Mouse (Mus musculus) c-Kit-positive CD71-positive TER-119-positive erythroid progenitor cells, embryonic 14.5 days (primary cell): ENCODE data around the gene Phf7.
A peak's percentile ranks its signal among the peaks of the same experiment; 100 is the strongest.

Source experiments
- DNase-seq: peaks from one replicate; pipeline ENCODE4 v3.0.0-alpha.2; 2013; ENCODE audit warnings: low spot score

Phf7 gene

GRCm38 (mm10) chr14:31251084-31251604 lies at the start of gene Phf7, which contains the start of gene Bap1:
Gene Phf7, minus strand, starts transcription at chr14:31251317.
Gene Bap1, plus strand, starts transcription at chr14:31251450.
- peak; percentile 89 for DNase-seq

GRCm38 (mm10) chr14:31285728-31286127 lies 34.6 kb upstream of the Phf7 start:
- no peak for DNase-seq

DNA sequence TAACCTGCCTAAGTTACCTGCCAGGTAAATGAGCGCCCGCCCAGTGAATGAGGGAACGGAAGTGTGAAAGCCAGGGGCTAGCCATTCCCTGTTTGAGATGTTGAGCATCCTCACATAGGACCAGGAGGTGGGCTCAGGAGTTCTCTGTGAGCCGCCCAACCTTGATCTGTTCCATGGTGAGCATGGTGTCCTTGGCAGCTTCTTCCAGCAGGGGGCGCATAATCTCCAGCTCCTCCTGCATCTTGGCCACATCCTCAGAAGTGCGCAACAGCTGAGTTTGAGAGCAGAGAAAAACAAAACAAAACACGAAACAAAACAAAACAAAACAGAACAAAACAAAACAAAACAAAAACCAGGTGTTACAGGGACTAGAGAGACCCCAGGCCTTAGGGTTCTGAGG lies 21.0 kb upstream of the Phf7 start:
- peak; percentile 75 for DNase-seq

GRCm38 (mm10) chr14:31271121-31271520 lies 20.0 kb upstream of the Phf7 start:
- no peak for DNase-seq

GRCm38 (mm10) chr14:31269456-31270100 lies 18.5 kb upstream of the Phf7 start:
- DNase-seq, result no peak

- DNase-seq, result no peak
Observed at GRCm38 (mm10) chr14:31268301-31269001, 17.3 kb upstream of the Phf7 start.

GRCm38 (mm10) chr14:31267649-31268048 lies 16.5 kb upstream of the Phf7 start:
- DNase-seq, result no peak

DNA sequence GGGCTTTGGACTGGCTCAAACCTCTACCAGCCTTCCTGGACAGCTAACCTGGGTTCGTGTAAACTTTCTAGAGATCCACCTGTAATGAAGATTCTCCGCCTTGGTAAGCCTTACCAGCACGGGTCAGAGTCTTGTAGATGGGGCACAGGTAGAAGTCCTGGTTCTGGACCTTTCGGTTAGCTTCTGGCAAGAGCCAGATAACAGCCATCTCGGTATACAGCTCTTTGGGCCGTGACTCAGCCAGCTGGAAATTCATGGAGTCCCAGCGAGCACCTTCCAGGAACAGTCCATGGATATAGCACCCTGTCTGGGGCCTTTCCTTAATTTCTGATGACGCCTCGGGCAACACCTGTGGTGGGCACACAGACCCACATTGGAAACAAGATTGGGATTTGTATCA lies 9.8 kb upstream of the Phf7 start:
- peak; percentile 63 for DNase-seq

GRCm38 (mm10) chr14:31260374-31260773 lies 9.3 kb upstream of the Phf7 start:
- DNase-seq, result peak; percentile 85

GRCm38 (mm10) chr14:31258476-31259050 lies 7.4 kb upstream of the Phf7 start:
- no peak for DNase-seq

DNA sequence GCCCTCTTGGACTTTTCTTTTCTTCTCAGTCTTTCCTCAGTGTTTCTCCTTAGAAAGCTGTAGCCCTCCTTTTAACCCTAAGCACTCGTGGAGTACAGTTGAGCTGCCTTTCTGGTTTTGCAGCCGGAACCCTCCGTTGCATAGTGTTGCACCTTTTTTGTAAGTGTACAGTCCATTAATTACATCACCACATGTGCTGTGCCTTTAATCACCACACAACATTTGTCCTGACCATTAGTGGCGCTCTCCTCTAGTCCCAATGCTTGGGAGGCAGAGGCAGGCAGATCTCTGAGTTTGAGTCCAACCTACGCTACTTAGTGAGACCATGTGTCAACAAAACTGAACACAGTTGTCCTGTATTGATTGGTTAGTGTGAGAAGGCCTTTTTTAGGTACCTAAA lies 974 bp upstream of the Phf7 start:
- no peak for DNase-seq

- no peak for DNase-seq
Observed at GRCm38 (mm10) chr14:31251626-31252025, 509 bp upstream of the Phf7 start.

- DNase-seq, result peak; percentile 60
Observed at GRCm38 (mm10) chr14:31250222-31251083, 664 bp downstream of the Phf7 start.

- DNase-seq, result no peak
Observed at GRCm38 (mm10) chr14:31248396-31248795, 2.7 kb downstream of the Phf7 start.

- no peak for DNase-seq
Observed at GRCm38 (mm10) chr14:31245946-31246345, 5.2 kb downstream of the Phf7 start.

- DNase-seq, result no peak
Observed at GRCm38 (mm10) chr14:31244777-31245176, 6.3 kb downstream of the Phf7 start.

- no peak for DNase-seq
Observed at GRCm38 (mm10) chr14:31240528-31240927, 10.6 kb downstream of the Phf7 start.

DNA sequence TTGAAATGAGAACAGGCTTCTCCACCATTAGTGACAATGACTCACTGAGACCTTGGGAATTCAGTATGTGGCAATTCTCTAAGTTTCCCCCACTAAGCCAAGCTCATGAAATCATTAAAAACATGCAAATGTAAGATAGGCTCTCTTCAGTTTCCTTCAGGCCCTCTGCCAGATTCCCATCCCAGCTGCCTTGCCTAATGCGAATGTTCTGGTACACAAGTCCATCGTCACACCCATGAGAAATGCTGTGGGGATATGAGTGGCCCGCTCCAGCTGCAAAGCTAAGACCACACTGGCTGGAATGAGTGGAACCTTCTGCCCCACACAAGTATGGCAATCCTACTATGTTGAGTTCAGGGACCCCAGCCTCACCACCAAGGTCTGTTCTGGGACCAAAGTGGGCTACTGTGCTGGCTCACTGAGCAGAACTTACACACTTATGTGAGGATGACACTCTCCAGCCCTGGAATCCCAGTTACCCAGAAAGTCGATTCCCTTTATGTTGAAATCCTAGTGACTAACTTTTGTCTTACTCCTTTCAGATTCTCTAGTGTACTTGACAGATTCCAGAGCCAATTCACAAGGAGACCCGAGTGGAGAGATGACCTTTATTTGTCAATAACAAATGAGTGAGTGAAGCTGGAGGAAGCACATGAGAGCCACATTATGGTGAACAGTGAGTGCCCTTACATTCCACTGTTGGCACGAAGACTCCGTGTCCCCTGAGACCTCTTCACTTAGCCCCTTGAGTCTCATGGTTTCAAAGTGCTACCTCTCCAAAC lies 13.8 kb downstream of the Phf7 start:
- no peak for DNase-seq

GRCm38 (mm10) chr14:31233996-31234591 lies 17.0 kb downstream of the Phf7 start:
- peak; percentile 68 for DNase-seq

DNA sequence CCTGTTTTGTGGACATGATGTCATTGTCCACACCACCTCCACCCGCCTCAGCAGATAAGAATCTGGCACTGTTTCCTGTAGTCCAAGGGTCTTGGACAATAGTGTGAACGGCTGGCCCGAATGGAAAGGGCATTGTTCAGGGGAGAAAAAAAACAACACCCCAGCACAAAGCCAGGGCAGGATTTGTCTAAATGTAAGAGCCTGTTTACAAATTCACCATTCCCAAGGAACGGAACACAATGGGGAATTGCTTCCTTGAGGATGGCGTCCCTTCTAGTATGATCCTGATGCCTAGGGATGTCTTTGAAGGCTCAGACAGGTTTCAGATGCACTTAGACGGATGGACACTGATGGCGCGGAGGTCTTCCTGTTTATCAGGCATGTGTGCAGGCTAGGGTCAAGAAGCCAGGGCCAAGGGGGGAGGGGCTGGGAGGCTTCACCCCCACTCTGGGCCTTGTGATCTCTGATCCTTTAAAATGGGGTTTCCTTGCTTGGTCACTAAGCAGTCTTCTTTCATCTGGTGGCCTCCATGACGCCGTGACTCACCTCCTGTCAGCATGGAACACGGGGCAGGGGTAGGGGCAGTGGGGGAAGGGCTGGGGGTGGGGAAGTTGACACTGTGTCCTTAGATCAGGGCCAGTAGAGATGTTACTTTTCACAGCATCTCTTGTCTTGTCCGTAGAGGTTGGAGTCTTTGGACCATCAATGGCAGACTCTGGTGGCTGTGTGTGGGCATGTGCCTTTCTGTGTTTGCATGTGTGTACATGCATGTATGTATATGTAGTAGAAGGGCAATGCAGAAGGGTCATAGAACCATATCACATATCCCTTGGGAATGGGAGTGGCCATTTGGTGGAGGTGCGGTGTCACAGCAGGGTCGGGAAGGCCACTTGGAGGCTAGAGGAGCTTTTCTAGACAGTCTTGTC lies 17.8 kb downstream of the Phf7 start:
- DNase-seq, result no peak
